In genomic region chr10:80921923-80922322, GRCm38 (mm10) we compare ENCODE assay signal across 9 mouse cellular contexts. TPM values are rescaled to one million over a fixed set of nuclear protein-coding genes. Genes with fewer than 3 reads are reported as not detected.
A peak's percentile ranks its signal among the peaks of the same experiment; 100 is the strongest.
DNase-seq lines count a peak whose midpoint lies in the region; ATAC-seq and TF ChIP-seq lines count a peak whose summit lies in the region.
"Had no signal": no experiment of that assay in that cellular context is flagged by ENCODE, and none has a peak within 500 bp of the region (broad histone marks: within the 10 kb centered on the region; RNA-seq: fewer than 3 reads in every experiment).

No protein-coding gene starts in this region.

- no peak for TF ChIP-seq CTCF in kidney, adult 2 months (conservative IDR thresholded peaks at IDR 0.05; ENCODE audit: insufficient read depth, insufficient read length, low read depth, low read length)

- no peaks in the 10 kb centered on the region for H3K36me3 ChIP-seq in kidney, adult 2 months (ENCODE audit: control insufficient read depth, insufficient read depth, low read length)
- no peaks in the 10 kb centered on the region for H3K36me3 ChIP-seq in heart, embryonic 15.5 days
- H3K36me3 ChIP-seq in limb, embryonic 12.5 days, result no peaks in the 10 kb centered on the region
- no peaks in the 10 kb centered on the region for H3K36me3 ChIP-seq in midbrain, embryonic 15.5 days (replicated peaks)
- H3K36me3 ChIP-seq: G1E had no signal

- WGBS in kidney, adult 2 months, result 12% methylated on average over 16 of the region's 16 CpGs
- WGBS in heart, embryonic 15.5 days, result 3% methylated on average over 16 of the region's 16 CpGs
- WGBS in limb, embryonic 12.5 days, result 7% methylated on average over 16 of the region's 16 CpGs
- 6% methylated on average over 16 of the region's 16 CpGs for whole genome bisulfite sequencing in midbrain, embryonic 15.5 days

- peak; percentile 29; the same call in 1 of the 2 replicates for ATAC-seq in heart, embryonic 15.5 days (replicated peaks; ENCODE audit: insufficient number of reproducible peaks, insufficient read depth, low FRiP score, low read depth)
- ATAC-seq in limb, embryonic 12.5 days (ENCODE audit: insufficient number of reproducible peaks, insufficient read depth, low FRiP score, low TSS enrichment, low read depth), result no peak
- no peak for ATAC-seq in midbrain, embryonic 15.5 days (replicated peaks)

- TF ChIP-seq POLR2A in kidney, adult 2 months (IDR thresholded peaks at IDR 0.05; ENCODE audit: low read depth, low read length), result no peak

- H3K4me3 ChIP-seq in kidney, adult 2 months (ENCODE audit: insufficient read depth, low read depth, low read length), result peak overlapping the region; percentile 40
- peak overlapping the region; percentile 37 for H3K4me3 ChIP-seq in heart, embryonic 15.5 days
- H3K4me3 ChIP-seq in limb, embryonic 12.5 days (replicated peaks), result peak overlapping the region; percentile 29
- no peak overlapping the region for H3K4me3 ChIP-seq in midbrain, embryonic 15.5 days

- no peak overlapping the region for H3K27ac ChIP-seq in kidney, adult 2 months (ENCODE audit: insufficient read depth, low read depth, low read length)
- peak overlapping the region; percentile 62 for H3K27ac ChIP-seq in heart, embryonic 15.5 days
- no peak overlapping the region; the same call in 1 of the 2 replicates for H3K27ac ChIP-seq in limb, embryonic 12.5 days
- no peak overlapping the region for H3K27ac ChIP-seq in midbrain, embryonic 15.5 days

- H3K9ac ChIP-seq in heart, embryonic 15.5 days, result peak overlapping the region; percentile 48
- peak overlapping the region; percentile 35 for H3K9ac ChIP-seq in limb, embryonic 12.5 days (replicated peaks)
- H3K9ac ChIP-seq in midbrain, embryonic 15.5 days, result no peak overlapping the region

- peak overlapping the region; percentile 68 for H3K4me2 ChIP-seq in heart, embryonic 15.5 days
- peak overlapping the region; percentile 58 for H3K4me2 ChIP-seq in limb, embryonic 12.5 days
- peak overlapping the region; percentile 34 for H3K4me2 ChIP-seq in midbrain, embryonic 15.5 days

- H3K27me3 ChIP-seq in kidney, adult 2 months (replicated peaks; ENCODE audit: control insufficient read depth, insufficient read depth, low read length), result no peaks in the 10 kb centered on the region
- no peaks in the 10 kb centered on the region for H3K27me3 ChIP-seq in heart, embryonic 15.5 days
- no peaks in the 10 kb centered on the region; the same call in 1 of the 2 replicates for H3K27me3 ChIP-seq in limb, embryonic 12.5 days
- H3K27me3 ChIP-seq in midbrain, embryonic 15.5 days (replicated peaks), result no peaks in the 10 kb centered on the region

- no peaks in the 10 kb centered on the region for H3K4me1 ChIP-seq in kidney, adult 2 months (ENCODE audit: control insufficient read depth, insufficient read depth, low read length)
- peaks cover 33% of the 10 kb centered on the region for H3K4me1 ChIP-seq in heart, embryonic 15.5 days (replicated peaks)
- H3K4me1 ChIP-seq in limb, embryonic 12.5 days (replicated peaks), result peaks cover 20% of the 10 kb centered on the region
- peaks cover 9% of the 10 kb centered on the region for H3K4me1 ChIP-seq in midbrain, embryonic 15.5 days

- peak; percentile 54 for DNase-seq in kidney, adult 2 months
- no peak for DNase-seq in kidney, adult 11 months
- DNase-seq in adipocyte (ENCODE audit: low spot score), result no peak
- DNase-seq in natural killer cell, adult 2 months (ENCODE audit: low spot score in 2 of 2), result no peak
- no peak for DNase-seq in cerebellum, adult 9-11 months

- H3K9me3 ChIP-seq in heart, embryonic 15.5 days (replicated peaks), result no peaks in the 10 kb centered on the region
- H3K9me3 ChIP-seq in limb, embryonic 12.5 days, result 0 out of 2 replicates have a peak, but pooled peaks cover 3% of the 10 kb centered on the region
- no peaks in the 10 kb centered on the region for H3K9me3 ChIP-seq in midbrain, embryonic 15.5 days
- H3K9me3 ChIP-seq: G1E had no signal

RNA-seq across cellular contexts. Expression of gene Lmnb2, which starts 3.9 kb away (rescaled TPM):
- 8.5 and 10.1 TPM in 2 replicates for polyA plus RNA-seq in kidney, adult 2 months (2012; rRNA removed)
- polyA plus RNA-seq in heart, embryonic 15.5 days (2015; fragmentation: Nextera tagmentation; extraction: Ambion mirVana), result 22.0 and 32.1 TPM in 2 replicates
- 74.8 and 75.2 TPM in 2 replicates for polyA plus RNA-seq in limb, embryonic 12.5 days (2016; fragmentation: Nextera tagmentation; extraction: Ambion mirVana)
- polyA plus RNA-seq in midbrain, embryonic 15.5 days (2015; fragmentation: Nextera tagmentation; extraction: Ambion mirVana), result 46.9 and 48.9 TPM in 2 replicates

RNA-seq across cellular contexts. Expression of gene Gadd45b, which starts 8.0 kb away (rescaled TPM):
- 10.1 and 11.3 TPM in 2 replicates for polyA plus RNA-seq in kidney, adult 2 months (2012; rRNA removed)
- polyA plus RNA-seq in heart, embryonic 15.5 days (2015; fragmentation: Nextera tagmentation; extraction: Ambion mirVana), result 30.8 and 34.1 TPM in 2 replicates
- polyA plus RNA-seq in limb, embryonic 12.5 days (2016; fragmentation: Nextera tagmentation; extraction: Ambion mirVana), result 19.4 and 20.6 TPM in 2 replicates
- 5.5 and 8.2 TPM in 2 replicates for polyA plus RNA-seq in midbrain, embryonic 15.5 days (2015; fragmentation: Nextera tagmentation; extraction: Ambion mirVana)

RNA-seq across cellular contexts. Expression of gene Timm13, which starts 21.2 kb away (rescaled TPM):
- polyA plus RNA-seq in kidney, adult 2 months (2012; rRNA removed), result 375 and 474 TPM in 2 replicates
- 269 and 299 TPM in 2 replicates for polyA plus RNA-seq in heart, embryonic 15.5 days (2015; fragmentation: Nextera tagmentation; extraction: Ambion mirVana)
- polyA plus RNA-seq in limb, embryonic 12.5 days (2016; fragmentation: Nextera tagmentation; extraction: Ambion mirVana), result 318 and 327 TPM in 2 replicates
- polyA plus RNA-seq in midbrain, embryonic 15.5 days (2015; fragmentation: Nextera tagmentation; extraction: Ambion mirVana), result 318 and 330 TPM in 2 replicates

RNA-seq across cellular contexts. Expression of gene Tmprss9, which starts 50.3 kb away (rescaled TPM):
- 0.33 and 0.52 TPM in 2 replicates for polyA plus RNA-seq in kidney, adult 2 months (2012; rRNA removed)
- 0.04 TPM in 1 of 2 replicates, not detected in the other for polyA plus RNA-seq in heart, embryonic 15.5 days (2015; fragmentation: Nextera tagmentation; extraction: Ambion mirVana)
- polyA plus RNA-seq in limb, embryonic 12.5 days (2016; fragmentation: Nextera tagmentation; extraction: Ambion mirVana), result 0.08 TPM in 1 of 2 replicates, not detected in the other
- polyA plus RNA-seq in midbrain, embryonic 15.5 days (2015; fragmentation: Nextera tagmentation; extraction: Ambion mirVana), result 0.23 and 0.41 TPM in 2 replicates
